Mouse (Mus musculus) neural tube, embryonic 11.5 days (tissue): Measurements from ENCODE around the gene Eif4g1. TPM values are rescaled to one million over a fixed set of nuclear protein-coding genes. Genes with fewer than 3 reads are reported as not detected.

Experiments used
- ATAC-seq: fragments of 200-750 bp; cut with Nextera tagmentation; 2 replicates; pipeline ENCODE4 v1.8.0; 2017; ENCODE audit warnings: moderate number of reproducible peaks, mild to moderate bottlenecking, moderate TSS enrichment, moderate library complexity; ENCODE audit not compliant: insufficient read depth, low FRiP score, low TSS enrichment
- DNase-seq: peaks from one replicate; pipeline ENCODE4 v3.0.0-alpha.2; 2015; ENCODE audit warnings: low spot score
- H3K27ac ChIP-seq: fragments of 300-500 bp; sonication (generic); 2 replicates; pipeline ENCODE4 v1.5.1; 2014; ENCODE audit warnings: low read depth, mild to moderate bottlenecking, low read length
- H3K27me3 ChIP-seq: fragments of 300-500 bp; sonication (generic); 2 replicates; pipeline ENCODE4 v1.6.1; 2014; ENCODE audit warnings: mild to moderate bottlenecking, low read length, mixed read lengths; ENCODE audit not compliant: control insufficient read depth, insufficient read depth
- H3K36me3 ChIP-seq: fragments of 300-500 bp; sonication (generic); 2 replicates; pipeline ENCODE4 v1.6.1; 2014; ENCODE audit warnings: mild to moderate bottlenecking, low read length, moderate library complexity, mixed read lengths; ENCODE audit not compliant: control insufficient read depth, insufficient read depth
- H3K4me1 ChIP-seq: fragments of 300-500 bp; sonication (generic); 2 replicates; pipeline ENCODE4 v1.6.1; 2014; ENCODE audit warnings: low read length, mixed read lengths; ENCODE audit not compliant: control insufficient read depth, insufficient read depth
- H3K4me2 ChIP-seq: fragments of 300-500 bp; sonication (generic); 2 replicates; pipeline ENCODE4 v1.6.1; 2014; ENCODE audit warnings: low read depth, mild to moderate bottlenecking, moderate library complexity
- H3K4me3 ChIP-seq: fragments of 300-500 bp; sonication (generic); 2 replicates; pipeline ENCODE4 v1.5.1; 2014; ENCODE audit warnings: low read depth, low read length
- H3K9ac ChIP-seq: fragments of 300-500 bp; sonication (generic); 2 replicates; pipeline ENCODE4 v1.6.1; 2014; ENCODE audit warnings: mild to moderate bottlenecking, low read length
- H3K9me3 ChIP-seq: fragments of 300-500 bp; sonication (generic); 2 replicates; pipeline ENCODE4 v1.6.1; 2016; ENCODE audit warnings: low read length; ENCODE audit not compliant: control insufficient read depth
- WGBS: fragments of 180-500 bp; shearing (Covaris S2); extraction: QIAGEN DNeasy Blood & Tissue Kit; methylation state at CpG from one replicate; pipeline ENCODE4 v1.1.7; 2014; 5-methylcytosine and 5-hydroxymethylcytosine counted together
- polyA plus RNA-seq: library from polyadenylated mRNA; unstranded; fragments of >200 nt; fragmentation: Nextera tagmentation; extraction: Ambion mirVana; gene quantifications from 2 replicates; pipeline ENCODE4 v1.2.1, GENCODE M21; 2014

The Eif4g1 gene
- polyA plus RNA-seq, 1 experiment from 2014 or later, result 164 TPM

DNA sequence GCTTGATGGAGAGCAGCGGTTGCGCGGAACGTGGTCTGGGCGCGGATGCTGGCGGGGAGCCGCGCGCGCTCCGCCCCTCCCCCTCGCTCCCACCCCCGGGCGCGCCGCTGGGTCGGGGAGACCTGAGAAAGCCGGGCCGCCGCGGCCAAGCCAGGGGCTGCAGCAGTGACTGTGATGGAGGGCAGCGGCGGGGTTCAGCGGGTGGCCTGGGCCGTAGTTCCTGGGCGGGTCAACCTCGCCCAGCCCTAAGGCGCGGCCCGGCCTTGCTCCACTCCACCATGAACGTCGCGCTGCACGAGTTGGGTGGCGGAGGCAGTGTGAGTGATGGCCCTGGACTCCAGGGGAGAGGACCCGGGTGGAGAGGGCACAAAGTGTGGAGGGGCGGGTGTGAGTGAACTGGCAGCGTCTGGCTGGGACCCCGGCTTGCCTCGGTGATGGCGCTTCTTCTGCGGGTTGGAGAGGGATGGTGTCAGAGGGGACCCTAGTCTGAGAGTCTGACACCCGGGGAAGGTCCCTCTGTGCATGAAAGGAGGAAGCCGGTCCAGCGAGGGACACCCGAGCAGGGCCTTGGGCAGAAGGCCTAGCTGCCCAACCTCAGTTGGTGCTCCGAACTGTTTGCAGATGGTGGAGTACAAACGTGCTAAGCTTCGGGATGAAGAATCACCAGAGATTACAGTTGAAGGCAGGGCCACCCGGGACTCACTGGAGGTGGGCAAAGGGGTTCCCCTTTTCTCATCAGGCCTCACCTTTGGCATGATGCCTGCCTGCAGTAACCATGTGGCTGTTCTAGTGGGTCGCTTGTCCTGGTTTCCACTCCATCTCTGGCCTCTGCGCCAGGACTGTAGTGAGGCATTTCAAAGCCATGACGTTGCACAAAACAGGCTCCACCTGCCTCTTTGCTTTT lies 38.1 kb upstream of the Eif4g1 start, which contains the start of gene Ece2:
Ece2 (plus strand) TSS at position 98 of the 904 bp plus-strand sequence.
- Histone ChIP-seq H3K36me3 (no peaks in the 10 kb centered on the region), H3K27me3 (no peaks in the 10 kb centered on the region), H3K27ac (no peak within 1 kb of the TSS), H3K9ac (peak within 1 kb of the TSS; percentile 76), H3K4me1 (no peaks in the 10 kb centered on the region), H3K4me2 (peak within 1 kb of the TSS; percentile 90), H3K4me3 (peak within 1 kb of the TSS; percentile 52), H3K9me3 (no peaks in the 10 kb centered on the region)
- ATAC-seq, result peak; percentile 60
- WGBS, result 8% methylated on average over 50 of the region's 54 CpGs
- peak; percentile 43 for DNase-seq

- Histone ChIP-seq H3K9ac (no peak overlapping the region), H3K27me3 (no peaks in the 10 kb centered on the region), H3K4me2 (no peak overlapping the region), H3K36me3 (no peaks in the 10 kb centered on the region), H3K4me1 (no peaks in the 10 kb centered on the region), H3K4me3 (no peak overlapping the region), H3K27ac (no peak overlapping the region), H3K9me3 (no peaks in the 10 kb centered on the region)
- 85% methylated on average over 8 of the region's 8 CpGs for WGBS
- no peak for DNase-seq
- ATAC-seq, result no peak
Measured at GRCm38 (mm10) chr16:20637410-20637809, 30.7 kb upstream of the Eif4g1 start.

- Histone ChIP-seq H3K27me3 (no peaks in the 10 kb centered on the region), H3K9me3 (no peaks in the 10 kb centered on the region), H3K4me3 (no peak overlapping the region), H3K27ac (no peak overlapping the region), H3K36me3 (no peaks in the 10 kb centered on the region), H3K4me1 (no peaks in the 10 kb centered on the region), H3K4me2 (no peak overlapping the region), H3K9ac (no peak overlapping the region)
- DNase-seq (no peak), ATAC-seq (no peak)
- WGBS, result 74% methylated on average over 8 of the region's 8 CpGs
Measured at GRCm38 (mm10) chr16:20638367-20638766, 29.7 kb upstream of the Eif4g1 start.

- Histone ChIP-seq H3K4me3 (no peak overlapping the region), H3K9ac (no peak overlapping the region), H3K4me2 (no peak overlapping the region), H3K27ac (no peak overlapping the region), H3K27me3 (no peaks in the 10 kb centered on the region), H3K9me3 (no peaks in the 10 kb centered on the region), H3K36me3 (no peaks in the 10 kb centered on the region), H3K4me1 (no peaks in the 10 kb centered on the region)
- peak; percentile 45 for ATAC-seq
- peak; percentile 80 for DNase-seq
- under 1% methylated on average over 8 of the region's 8 CpGs for WGBS
Measured at GRCm38 (mm10) chr16:20642161-20642560, 26.0 kb upstream of the Eif4g1 start.

DNA sequence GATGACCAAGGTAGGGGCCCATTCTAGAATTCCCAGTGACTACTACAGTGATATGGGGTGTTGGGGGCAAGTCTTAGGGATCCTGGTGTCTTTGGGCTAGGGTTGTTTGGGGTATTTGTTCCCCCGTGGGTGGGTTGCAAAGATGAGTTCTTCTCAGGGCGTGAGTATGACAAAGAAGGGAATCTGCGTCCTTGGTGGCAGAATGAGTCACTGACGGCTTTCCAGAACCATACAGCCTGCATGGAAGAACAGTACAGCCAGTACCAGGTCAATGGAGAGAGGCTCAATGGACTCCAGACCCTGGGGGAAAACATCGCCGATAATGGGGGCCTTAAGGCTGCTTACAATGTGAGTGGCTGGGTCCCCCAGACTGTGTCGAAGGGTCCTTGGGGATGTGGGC lies 24.2 kb upstream of the Eif4g1 start:
- H3K9ac ChIP-seq, result no peak overlapping the region
- no peak overlapping the region for H3K27ac ChIP-seq
- H3K4me3 ChIP-seq, result no peak overlapping the region
- no peak for DNase-seq
- H3K36me3 ChIP-seq, result no peaks in the 10 kb centered on the region
- H3K27me3 ChIP-seq, result no peaks in the 10 kb centered on the region
- H3K4me2 ChIP-seq, result no peak overlapping the region
- H3K4me1 ChIP-seq, result no peaks in the 10 kb centered on the region
- ATAC-seq, result no peak
- 86% methylated on average over 7 of the region's 7 CpGs for WGBS
- no peaks in the 10 kb centered on the region for H3K9me3 ChIP-seq

DNA sequence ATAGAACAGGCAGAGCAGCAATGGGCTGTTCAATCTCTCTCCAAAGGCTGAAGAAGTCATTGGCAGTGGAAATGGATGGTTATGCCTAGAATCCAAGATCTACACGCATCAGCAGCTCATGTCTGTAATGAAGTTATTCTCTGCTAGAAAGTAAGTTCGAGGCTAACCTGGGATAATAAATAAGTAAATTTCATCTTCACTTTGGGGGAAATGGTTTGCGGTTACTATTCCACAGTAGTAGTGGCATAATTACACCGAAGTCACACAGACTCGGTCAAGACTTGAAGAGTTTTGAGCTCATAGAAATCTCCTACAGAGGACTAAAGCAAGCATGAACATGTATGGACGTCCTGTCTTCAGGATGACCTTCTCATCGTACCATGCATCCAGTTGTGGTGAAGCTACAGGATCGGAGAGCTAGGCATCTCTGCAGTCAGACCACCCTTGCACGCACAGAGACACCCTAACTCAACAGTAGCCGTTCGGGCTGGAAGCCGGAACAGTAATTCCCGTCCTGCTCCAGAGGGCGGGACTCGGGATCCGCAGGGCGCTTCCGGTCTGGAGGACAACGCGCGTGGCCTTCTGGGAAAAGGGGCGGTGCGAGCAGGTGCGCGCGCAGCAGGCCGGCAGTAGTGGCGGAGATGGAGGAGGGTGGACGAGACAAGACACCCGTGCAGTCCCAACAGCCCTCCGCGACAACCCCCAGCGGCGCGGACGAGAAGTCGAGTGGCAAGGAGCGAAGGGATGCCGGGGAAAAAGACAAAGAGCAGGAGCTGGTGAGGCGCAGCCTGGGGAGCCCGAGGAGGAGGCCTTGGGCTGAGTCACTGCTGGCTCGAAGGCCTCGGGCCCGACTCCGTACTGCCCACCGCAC lies 16.8 kb upstream of the Eif4g1 start, which contains the start of gene Psmd2:
Psmd2 (plus strand) TSS at position 577 of the 871 bp plus-strand sequence.
- Histone ChIP-seq H3K4me2 (peak within 1 kb of the TSS; percentile 79), H3K4me1 (peaks cover 2% of the 10 kb centered on the region; the same call in 1 of the 2 replicates), H3K9ac (peak within 1 kb of the TSS; percentile 74), H3K9me3 (no peaks in the 10 kb centered on the region), H3K27me3 (no peaks in the 10 kb centered on the region), H3K27ac (peak within 1 kb of the TSS; percentile 39; the same call in 1 of the 2 replicates), H3K4me3 (peak within 1 kb of the TSS; percentile 86), H3K36me3 (peaks cover 3% of the 10 kb centered on the region)
- ATAC-seq (peak; percentile 98), DNase-seq (peak; percentile 98)
- WGBS, result 2% methylated on average over 45 of the region's 46 CpGs

DNA sequence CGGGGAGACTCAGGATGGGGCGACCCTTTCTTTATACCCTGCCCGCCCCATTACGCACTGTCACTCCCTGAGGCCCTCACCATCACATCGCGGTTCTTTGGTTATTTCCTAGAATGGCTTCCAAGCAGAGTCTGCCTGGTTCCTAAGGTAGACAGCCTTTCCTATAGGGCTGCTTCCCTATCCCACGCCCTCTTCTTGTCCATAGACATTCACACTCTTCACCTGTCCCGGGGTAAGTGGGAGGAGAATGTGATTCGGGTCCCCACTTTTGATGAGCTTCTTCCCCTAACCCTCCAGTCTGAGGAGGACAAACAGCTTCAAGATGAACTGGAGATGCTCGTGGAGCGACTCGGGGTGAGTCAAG lies 16.2 kb upstream of the Eif4g1 start:
- no peaks in the 10 kb centered on the region for H3K9me3 ChIP-seq
- peak overlapping the region; percentile 74 for H3K9ac ChIP-seq
- H3K4me2 ChIP-seq, result peak overlapping the region; percentile 79
- H3K4me3 ChIP-seq, result peak overlapping the region; percentile 86
- ATAC-seq (no peak), DNase-seq (peak; percentile 12)
- H3K27me3 ChIP-seq, result no peaks in the 10 kb centered on the region
- WGBS, result 9% methylated on average over 12 of the region's 12 CpGs
- H3K36me3 ChIP-seq, result peaks cover 5% of the 10 kb centered on the region
- H3K4me1 ChIP-seq, result peaks cover 2% of the 10 kb centered on the region; the same call in 1 of the 2 replicates
- H3K27ac ChIP-seq, result no peak overlapping the region

- DNase-seq, result no peak
- Histone ChIP-seq H3K27me3 (no peaks in the 10 kb centered on the region), H3K4me3 (no peak overlapping the region), H3K9ac (no peak overlapping the region), H3K36me3 (peaks cover 10% of the 10 kb centered on the region), H3K9me3 (no peaks in the 10 kb centered on the region), H3K4me1 (peaks cover 2% of the 10 kb centered on the region; the same call in 1 of the 2 replicates), H3K4me2 (no peak overlapping the region), H3K27ac (no peak overlapping the region)
- 62% methylated on average over 2 of the region's 2 CpGs for WGBS
- no peak for ATAC-seq
Measured at GRCm38 (mm10) chr16:20653315-20653714, 14.8 kb upstream of the Eif4g1 start.
